Mouse (Mus musculus) inflammation-experienced regulatory T-cells (primary cell): ENCODE results near the gene Myl10. TPM values are rescaled to one million over a fixed set of nuclear protein-coding genes. Genes with fewer than 3 reads are reported as not detected.

Experiments
- polyA plus RNA-seq, 2 experiments: library from polyadenylated mRNA; unstranded; fragments of 100-300 nt; shearing (Covaris generic); gene quantifications; one replicate each; pipeline ENCODE4 v1.2.1; 2017

Myl10 gene
- polyA plus RNA-seq: under 1 TPM in 1 of 2 experiments, not detected in 1; 0.31 TPM

GRCm38 (mm10) chr5:136692784-136693183 is at the start of gene Myl10:
Myl10 (plus strand) TSS chr5:136693146.

Other genes with a start within 250 kb of the Myl10 start
- 10 to 100 TPM; 54.1 to 55.3 TPM for gene Cux1, start 125.7 kb upstream of the Myl10 start, polyA plus RNA-seq
- 1 to 10 TPM in 1 of 2 experiments, under 1 TPM in 1; 0.76 to 6.1 TPM for gene Col26a1, start 190.1 kb downstream of the Myl10 start, polyA plus RNA-seq
- 1 to 10 TPM; 7.7 to 9.2 TPM for gene Ift22, start 215.0 kb downstream of the Myl10 start, polyA plus RNA-seq